Mouse (Mus musculus) spleen, postnatal 14 days (tissue): Measurements from ENCODE around the gene Vmn1r175.
"Not testable (repeated sequence)": the region's sequence is repeated elsewhere in the genome, so short reads cannot be mapped to it uniquely, and the experiment has no call there.

Source experiments
- DNase-seq, 2 experiments: peaks; one replicate each; pipeline ENCODE4 v3.0.0; 2021 to 2022; ENCODE audit warnings: low spot score in 2 of 2

The Vmn1r175 gene

DNA sequence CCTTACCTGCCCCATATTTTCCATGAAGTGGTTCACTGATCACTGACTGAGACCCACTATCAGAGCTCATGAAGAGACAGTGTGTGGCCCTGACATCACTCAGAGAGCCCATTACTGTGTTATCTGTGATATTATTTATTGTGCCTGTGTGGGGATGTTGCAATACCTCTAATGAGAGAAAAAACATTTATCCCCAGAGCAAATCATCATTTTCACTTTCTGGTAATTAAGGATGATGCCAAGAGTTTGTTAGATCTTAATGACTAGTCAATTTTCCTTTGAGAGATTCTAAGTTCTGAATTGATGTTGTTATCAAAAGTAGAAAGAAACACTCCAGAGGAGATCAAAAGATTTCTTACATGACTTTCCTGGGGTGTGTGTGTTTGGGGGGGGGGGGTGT is at the start of gene Vmn1r175:
Gene Vmn1r175, minus strand, starts transcription at position 101 of the 400 bp plus-strand sequence.
- not testable (repeated sequence) for DNase-seq

GRCm38 (mm10) chr7:23837272-23837671 is 26.8 kb upstream of the Vmn1r175 start, which contains the start of gene Vmn1r176:
Vmn1r176 (minus strand) TSS chr7:23837372.
- not testable (repeated sequence) for DNase-seq

DNA sequence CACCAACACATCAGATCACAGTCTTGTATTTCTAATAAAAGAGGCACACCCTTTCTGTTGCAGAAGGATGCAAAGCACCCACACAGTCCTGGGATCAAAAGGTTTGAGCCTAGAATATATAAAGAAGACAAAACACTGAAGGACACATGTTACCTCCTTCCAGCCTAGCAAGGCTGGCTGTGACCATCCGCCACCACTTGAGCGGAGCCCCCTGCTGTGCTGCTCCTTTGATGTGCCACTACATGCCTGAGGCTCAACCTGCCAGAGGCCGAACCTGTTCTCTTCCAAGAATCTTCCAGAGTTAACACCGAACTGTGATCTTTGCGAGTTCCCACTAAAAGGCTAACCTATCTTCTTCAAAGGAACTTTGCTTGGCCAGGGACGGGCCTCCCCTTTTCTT is 25.9 kb downstream of the Vmn1r175 start:
- no peak for DNase-seq
